Mouse (Mus musculus) heart, postnatal 25 days (tissue): ENCODE results near the gene Rtl5. TPM values are rescaled to one million over a fixed set of nuclear protein-coding genes. Genes with fewer than 3 reads are reported as not detected.

Source experiments
- DNase-seq: peaks from one replicate; pipeline ENCODE4 v3.0.0; 2022; ENCODE audit warnings: low spot score
- intact Hi-C: fragments of 180-260 bp; cut with DNase I; formaldehyde crosslinking; loops from one replicate; pipeline ENCODE4 v1.15.1; 2025
- total RNA-seq, 2 experiments: library from RNA; stranded (reverse); gene quantifications; 2 replicates each; pipeline ENCODE4 v1.2.3; 2021

Rtl5 gene
- total RNA-seq, 2 experiments from 2014 or later = 1.4 to 1.8 TPM

DNA sequence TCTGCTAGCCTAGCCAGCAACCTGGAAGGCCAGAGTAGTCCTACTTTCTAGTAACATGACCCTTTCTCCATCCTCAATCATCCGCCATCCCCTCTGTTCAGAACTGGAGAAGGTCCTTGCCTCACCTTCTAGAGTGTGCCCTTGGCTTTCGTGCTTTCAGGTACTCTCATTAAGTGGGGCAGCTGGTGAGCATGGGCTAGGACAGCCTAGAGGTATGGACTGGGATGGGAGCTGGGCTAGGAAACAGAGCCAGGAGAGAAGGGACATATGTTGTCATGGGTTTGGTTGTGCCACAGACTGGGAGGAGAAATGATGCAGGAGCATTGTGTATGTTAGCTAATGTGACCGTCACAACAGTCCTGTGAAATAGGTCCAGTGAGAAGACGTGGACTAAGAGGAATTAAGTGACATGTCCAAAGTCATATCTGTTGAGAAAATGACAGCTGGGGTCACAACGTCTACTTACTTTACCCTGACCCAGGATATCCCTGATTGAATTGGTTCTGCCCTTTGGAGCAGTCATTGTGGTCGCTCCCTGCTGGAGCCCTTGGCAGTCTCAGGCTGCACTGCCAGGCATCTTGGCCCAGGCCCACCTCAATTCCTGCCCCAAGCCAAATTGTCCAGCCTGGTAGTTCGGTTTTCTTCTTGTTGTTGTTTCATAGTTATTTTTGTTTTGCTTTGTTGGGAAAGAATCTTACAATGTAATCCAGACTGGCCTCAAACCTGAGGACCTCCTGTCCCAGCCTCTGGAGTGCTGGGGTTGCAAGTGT, 51.4 kb downstream of the Rtl5 start:
- intact Hi-C loops = no loop called here
- no peak for DNase-seq

DNA sequence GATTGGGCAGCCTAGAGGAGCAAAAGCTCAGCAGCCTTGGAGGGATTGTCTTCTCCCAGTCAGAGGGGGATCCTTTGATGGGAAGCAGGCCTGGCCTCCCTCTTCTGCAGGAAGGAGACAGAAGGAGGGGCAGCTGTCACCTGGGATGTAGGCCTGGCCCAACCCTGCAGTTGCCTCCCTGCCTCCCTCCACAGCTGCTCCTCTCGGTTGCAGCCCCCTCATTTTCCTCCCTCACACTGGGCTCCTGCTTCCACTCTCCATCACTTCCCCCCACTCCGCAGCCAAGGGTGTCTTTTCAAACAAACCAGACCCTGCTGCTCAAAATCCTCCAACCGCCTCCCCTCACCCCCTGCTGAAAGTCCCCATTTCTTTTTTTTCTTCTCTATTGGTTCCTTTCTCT, 52.2 kb downstream of the Rtl5 start:
- DNase-seq = no peak
- intact Hi-C loops = no loop called here

DNA sequence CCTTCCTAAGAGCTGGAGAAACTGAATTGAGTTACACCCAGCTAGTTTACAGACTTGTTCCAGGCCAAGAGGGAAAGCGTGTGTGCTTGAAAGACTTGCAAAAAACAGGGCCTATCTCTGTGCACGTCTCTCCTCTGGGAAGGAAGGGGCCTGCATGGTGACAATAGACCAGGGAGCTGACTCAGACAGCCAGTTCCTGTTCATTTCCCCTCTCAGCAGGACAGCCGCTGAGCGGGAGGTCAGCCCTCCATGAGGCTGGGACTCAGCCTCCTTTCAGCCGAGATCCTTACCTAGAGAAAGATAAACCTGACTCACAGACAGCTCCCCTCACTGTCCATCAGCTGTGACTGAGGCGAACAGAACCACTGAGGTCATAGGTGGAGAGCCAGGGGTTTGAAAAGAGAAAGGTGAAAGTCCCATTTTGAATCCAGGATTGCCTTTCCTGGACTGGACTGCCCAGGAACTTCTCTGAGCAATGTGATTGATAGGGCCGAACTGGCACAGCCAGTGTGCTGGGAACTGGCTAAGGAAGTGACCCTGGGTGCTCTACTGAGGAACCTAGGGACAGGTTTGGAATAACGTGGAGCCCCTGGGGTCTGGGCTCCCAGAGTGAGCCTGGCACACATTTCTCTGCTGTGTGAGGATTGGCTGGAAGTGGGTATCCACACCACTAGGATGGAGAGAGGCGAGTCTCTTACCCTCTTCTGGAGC, 53.7 kb downstream of the Rtl5 start:
- intact Hi-C loops = no loop called here

More for the DNA sequence above, 53.7 kb downstream of the Rtl5 start:
- DNase-seq = no peak

Other genes starting within 250 kb of the Rtl5 start
- gene Nhsl2, start 221.9 kb downstream of the Rtl5 start, total RNA-seq = 1 to 10 TPM; 3.3 to 3.4 TPM
- 10 to 100 TPM; 17.5 to 20.2 TPM for gene Pin4, start 48.1 kb upstream of the Rtl5 start, total RNA-seq
- gene Ercc6l, start 85.8 kb upstream of the Rtl5 start, total RNA-seq = under 1 TPM; 0.42 to 0.47 TPM
- gene Rps4x, start 118.1 kb upstream of the Rtl5 start, total RNA-seq = 100 to 1,000 TPM; 601 to 672 TPM
- gene Cited1, start 180.9 kb upstream of the Rtl5 start, total RNA-seq = 1 to 10 TPM; 2.3 to 3.3 TPM